Mouse (Mus musculus) heart, postnatal 0 days (tissue): Measurements from ENCODE around the gene Galnt17.

Experiments used
- CTCF ChIP-seq: IDR thresholded peaks from 2 replicates; pipeline ENCODE4 v1.5.1; 2016; ENCODE audit warnings: antibody characterized with exemption, control low read depth, low read depth
- EP300 ChIP-seq: IDR thresholded peaks from 2 replicates; pipeline ENCODE4 v1.6.1; 2016; ENCODE audit warnings: antibody characterized with exemption, low read depth

DNA sequence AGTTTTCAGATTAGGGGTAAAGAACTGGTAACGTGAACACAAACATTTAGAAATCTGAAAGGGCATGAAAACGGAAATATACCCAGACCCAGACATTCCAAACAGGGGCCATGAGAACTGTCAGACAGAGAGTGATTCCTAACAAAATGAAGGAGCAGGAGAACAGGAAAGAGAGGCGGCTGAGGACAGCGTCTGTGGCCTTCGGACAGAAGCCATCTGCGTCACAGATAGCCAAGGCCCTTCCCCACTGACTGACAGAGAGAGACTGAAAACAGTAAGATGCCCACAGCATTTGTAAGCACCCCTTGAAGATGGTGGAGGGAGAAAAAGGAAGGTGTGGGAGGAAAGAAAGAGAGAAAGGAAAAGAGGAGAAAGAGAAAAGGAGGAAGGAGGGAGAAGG is 139.1 kb downstream of the Galnt17 start:
- TF ChIP-seq EP300 (no peak), CTCF (no peak)
